Mouse (Mus musculus) forebrain, embryonic 11.5 days (tissue): ENCODE measurements around the gene Nrxn3. TPM values are rescaled to one million over a fixed set of nuclear protein-coding genes. Genes with fewer than 3 reads are reported as not detected.

Experiments
- ATAC-seq: fragments of 200-750 bp; cut with Nextera tagmentation; replicated peaks from 2 replicates; pipeline ENCODE4 v1.8.0; 2017; ENCODE audit warnings: moderate TSS enrichment; ENCODE audit not compliant: low FRiP score
- DNase-seq: peaks from one replicate; pipeline ENCODE4 v3.0.0-alpha.2; 2017; ENCODE audit warnings: low spot score
- H3K27ac ChIP-seq: fragments of 300-500 bp; sonication (generic); 2 replicates; pipeline ENCODE4 v1.5.1; 2014; ENCODE audit warnings: low read depth, low read length
- H3K27me3 ChIP-seq: fragments of 300-500 bp; sonication (generic); 2 replicates; pipeline ENCODE4 v1.6.1; 2014; ENCODE audit warnings: mild to moderate bottlenecking, low read length, mixed read lengths; ENCODE audit not compliant: control insufficient read depth, insufficient read depth
- H3K36me3 ChIP-seq: fragments of 300-500 bp; sonication (generic); 2 replicates; pipeline ENCODE4 v1.6.1; 2014; ENCODE audit warnings: mild to moderate bottlenecking, low read length, moderate library complexity, mixed read lengths; ENCODE audit not compliant: control insufficient read depth, insufficient read depth
- H3K4me1 ChIP-seq: fragments of 300-500 bp; sonication (generic); replicated peaks from 2 replicates; pipeline ENCODE4 v1.6.1; 2014; ENCODE audit warnings: low read length, mixed read lengths; ENCODE audit not compliant: control insufficient read depth, insufficient read depth
- H3K4me2 ChIP-seq: fragments of 300-500 bp; sonication (generic); 2 replicates; pipeline ENCODE4 v1.6.1; 2014; ENCODE audit warnings: low read depth, mild to moderate bottlenecking, low read length, moderate library complexity, mixed read lengths; ENCODE audit not compliant: severe bottlenecking
- H3K4me3 ChIP-seq: fragments of 300-500 bp; sonication (generic); 2 replicates; pipeline ENCODE4 v1.5.1; 2014; ENCODE audit warnings: low read depth, low read length
- H3K9ac ChIP-seq: fragments of 300-500 bp; sonication (generic); 2 replicates; pipeline ENCODE4 v1.6.1; 2014; ENCODE audit warnings: low read length
- H3K9me3 ChIP-seq: fragments of 300-500 bp; sonication (generic); 2 replicates; pipeline ENCODE4 v1.6.1; 2016; ENCODE audit warnings: low read length, mixed read lengths; ENCODE audit not compliant: control insufficient read depth
- WGBS: fragments of 180-500 bp; shearing (Covaris S2); extraction: QIAGEN DNeasy Blood & Tissue Kit; methylation state at CpG from one replicate; pipeline ENCODE4 v1.1.7; 2014; 5-methylcytosine and 5-hydroxymethylcytosine counted together
- polyA plus RNA-seq: library from polyadenylated mRNA; unstranded; fragments of >200 nt; fragmentation: Nextera tagmentation; extraction: Ambion mirVana; gene quantifications from 2 replicates; pipeline ENCODE4 v1.2.1, GENCODE M21; 2014

Nrxn3 gene
- polyA plus RNA-seq, 1 experiment from 2014 or later = 38.4 TPM

DNA sequence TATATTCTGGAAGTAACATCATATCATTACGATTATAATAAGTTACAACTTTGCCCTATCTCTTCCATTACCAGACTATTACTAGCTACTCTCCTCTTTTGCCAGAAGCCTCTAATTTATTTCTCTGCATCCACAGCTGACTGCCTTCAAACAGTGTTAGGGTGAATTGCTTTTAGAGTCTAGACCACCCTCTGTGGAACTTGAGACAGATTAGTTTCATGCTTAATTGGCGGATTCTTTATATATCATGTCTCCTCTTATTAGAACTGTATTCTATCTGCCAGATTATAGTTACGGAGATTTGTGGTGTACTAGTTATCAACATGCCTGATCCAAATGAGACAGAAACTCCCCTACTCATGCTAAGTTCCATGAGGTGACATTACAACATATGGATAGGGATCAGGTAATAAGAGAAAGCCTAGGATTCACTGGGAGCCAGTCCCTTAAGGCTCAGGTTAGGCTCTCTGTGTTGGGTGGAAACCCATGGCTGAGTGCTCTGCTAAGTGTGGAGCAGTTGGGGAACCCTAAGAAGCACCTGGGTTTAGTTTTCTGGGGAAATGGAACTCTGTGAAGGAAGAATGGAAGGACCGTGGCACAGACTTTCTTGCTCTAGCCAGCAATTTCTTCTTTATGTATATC is 1435.6 kb downstream of the Nrxn3 start:
- H3K4me1 ChIP-seq = no peaks in the 10 kb centered on the region
- no peaks in the 10 kb centered on the region for H3K9me3 ChIP-seq
- H3K9ac ChIP-seq = no peak overlapping the region
- 92% methylated on average over 4 of the region's 4 CpGs for WGBS
- no peaks in the 10 kb centered on the region for H3K27me3 ChIP-seq
- H3K4me3 ChIP-seq = no peak overlapping the region
- no peak overlapping the region for H3K4me2 ChIP-seq
- DNase-seq (no peak), ATAC-seq (no peak)
- no peak overlapping the region for H3K27ac ChIP-seq
- H3K36me3 ChIP-seq = no peaks in the 10 kb centered on the region

DNA sequence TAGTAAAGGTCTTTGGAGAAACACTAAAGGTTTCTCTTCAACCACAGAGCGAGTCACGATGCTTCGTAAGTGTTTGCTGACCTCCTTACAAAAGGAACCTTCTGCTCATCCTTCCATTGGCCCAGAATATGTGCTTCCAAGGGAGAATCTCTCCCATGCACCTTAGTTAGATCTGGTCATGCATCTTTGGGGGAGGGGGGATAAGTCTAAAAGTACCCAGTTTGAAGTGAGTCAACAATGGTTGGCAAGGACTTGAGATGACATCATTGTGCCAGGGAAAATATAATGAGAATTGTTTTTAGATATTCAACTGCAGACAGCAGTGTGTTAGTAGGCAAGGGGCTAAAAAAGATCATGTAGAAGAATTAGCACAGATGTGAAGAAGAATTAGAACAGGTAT is 1437.2 kb downstream of the Nrxn3 start:
- H3K4me3 ChIP-seq = no peak overlapping the region
- no peaks in the 10 kb centered on the region for H3K27me3 ChIP-seq
- no peak for ATAC-seq
- WGBS = 93% methylated on average over 3 of the region's 3 CpGs
- H3K27ac ChIP-seq = no peak overlapping the region
- H3K4me2 ChIP-seq = no peak overlapping the region
- no peaks in the 10 kb centered on the region for H3K36me3 ChIP-seq
- DNase-seq = no peak
- H3K9me3 ChIP-seq = no peaks in the 10 kb centered on the region
- no peaks in the 10 kb centered on the region for H3K4me1 ChIP-seq
- no peak overlapping the region for H3K9ac ChIP-seq

DNA sequence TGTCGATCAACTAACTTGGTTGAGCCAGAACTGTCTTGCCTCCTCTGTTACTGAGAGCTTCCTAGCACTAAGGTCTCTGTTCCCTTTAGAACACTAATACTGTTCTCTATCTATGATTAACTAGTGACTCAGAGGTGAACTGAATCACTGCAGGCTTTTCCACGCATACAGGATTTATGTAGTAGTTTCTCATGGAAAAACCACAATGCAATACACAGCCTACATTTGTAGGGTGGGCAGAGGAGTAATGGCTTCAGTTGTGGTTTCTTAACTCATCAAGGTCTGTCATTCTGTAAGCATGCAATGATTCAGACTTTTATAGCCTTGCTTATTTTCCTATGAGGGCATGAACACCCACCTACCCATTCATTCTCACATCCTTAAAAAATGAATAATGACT is 1443.4 kb downstream of the Nrxn3 start:
- Histone ChIP-seq H3K9ac (no peak overlapping the region), H3K27me3 (no peaks in the 10 kb centered on the region), H3K27ac (no peak overlapping the region), H3K9me3 (no peaks in the 10 kb centered on the region), H3K4me1 (no peaks in the 10 kb centered on the region), H3K4me3 (no peak overlapping the region), H3K4me2 (no peak overlapping the region), H3K36me3 (no peaks in the 10 kb centered on the region)
- WGBS = 92% methylated on average over 2 of the region's 2 CpGs
- DNase-seq (no peak), ATAC-seq (no peak)

DNA sequence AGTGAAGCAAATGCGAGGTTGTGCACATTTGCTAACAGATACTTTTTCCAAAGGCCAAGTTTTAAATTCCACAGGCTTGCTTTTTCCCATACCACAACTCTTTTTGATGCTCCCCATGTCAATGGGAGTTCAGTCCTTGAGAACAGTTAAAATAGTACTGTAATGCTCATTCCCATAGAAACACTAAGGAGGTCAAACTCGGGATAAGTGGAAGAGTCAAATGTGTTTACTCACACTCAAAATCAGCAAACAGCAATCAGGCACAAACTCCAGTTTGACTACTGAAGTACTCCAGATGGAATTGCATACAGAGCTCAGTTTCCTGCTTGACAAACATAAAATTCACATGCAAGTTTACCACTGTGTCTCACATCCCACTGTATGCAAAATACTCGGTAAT is 1458.9 kb downstream of the Nrxn3 start:
- no peaks in the 10 kb centered on the region for H3K36me3 ChIP-seq
- no peaks in the 10 kb centered on the region for H3K9me3 ChIP-seq
- WGBS = 93% methylated on average over 3 of the region's 3 CpGs
- DNase-seq (no peak), ATAC-seq (no peak)
- no peaks in the 10 kb centered on the region for H3K27me3 ChIP-seq
- no peak overlapping the region for H3K4me3 ChIP-seq
- no peak overlapping the region for H3K27ac ChIP-seq
- H3K9ac ChIP-seq = no peak overlapping the region
- H3K4me2 ChIP-seq = no peak overlapping the region
- H3K4me1 ChIP-seq = no peaks in the 10 kb centered on the region

DNA sequence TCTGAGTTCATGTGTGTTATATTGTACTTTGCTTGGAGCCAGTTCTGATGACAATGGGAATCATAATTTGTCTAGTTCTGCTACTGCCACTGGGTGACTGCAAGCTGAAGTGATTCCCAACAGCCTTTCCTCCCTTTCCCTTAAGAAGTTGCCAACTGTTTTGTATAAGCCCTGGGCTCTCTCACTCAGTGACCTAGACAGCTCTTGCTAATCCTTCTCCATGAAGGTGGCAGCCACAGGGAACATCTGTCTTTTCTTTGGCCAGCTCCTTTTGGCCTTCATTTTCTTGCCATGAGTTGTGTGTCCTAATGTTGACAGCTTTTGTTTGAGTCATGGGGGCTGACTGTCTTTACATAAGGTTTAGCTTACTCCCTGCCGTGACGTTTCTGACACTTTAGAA is 1460.3 kb downstream of the Nrxn3 start:
- H3K4me1 ChIP-seq = no peaks in the 10 kb centered on the region
- H3K4me3 ChIP-seq = no peak overlapping the region
- ATAC-seq = no peak
- no peaks in the 10 kb centered on the region for H3K36me3 ChIP-seq
- H3K9me3 ChIP-seq = no peaks in the 10 kb centered on the region
- no peak overlapping the region for H3K27ac ChIP-seq
- no peak overlapping the region for H3K9ac ChIP-seq
- no peak for DNase-seq
- no peaks in the 10 kb centered on the region for H3K27me3 ChIP-seq
- 79% methylated on average over 2 of the region's 2 CpGs for WGBS
- no peak overlapping the region for H3K4me2 ChIP-seq

DNA sequence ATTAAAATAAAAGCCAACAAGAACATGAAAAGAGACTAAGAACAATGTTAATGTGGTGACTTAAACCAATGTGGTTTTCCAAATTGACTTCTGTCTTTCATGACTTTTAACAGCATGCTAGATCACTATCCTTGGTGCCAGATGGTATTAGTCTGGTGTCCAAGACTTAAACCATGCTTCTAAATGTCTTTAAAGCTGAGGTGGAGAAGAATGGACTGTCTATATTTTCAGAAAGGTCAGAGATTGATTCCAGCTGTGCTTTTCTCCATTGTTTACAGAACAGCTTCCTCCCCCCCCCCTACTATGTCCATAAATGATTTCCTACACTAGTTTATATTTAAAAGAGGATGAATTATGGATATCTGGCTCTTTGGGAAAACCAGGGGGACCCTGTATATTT is 1473.5 kb downstream of the Nrxn3 start:
- ATAC-seq (no peak), DNase-seq (no peak)
- H3K4me2 ChIP-seq = no peak overlapping the region
- H3K4me1 ChIP-seq = no peaks in the 10 kb centered on the region
- no peak overlapping the region for H3K27ac ChIP-seq
- no peaks in the 10 kb centered on the region for H3K27me3 ChIP-seq
- H3K4me3 ChIP-seq = no peak overlapping the region
- no peaks in the 10 kb centered on the region for H3K9me3 ChIP-seq
- no peaks in the 10 kb centered on the region for H3K36me3 ChIP-seq
- no peak overlapping the region for H3K9ac ChIP-seq

DNA sequence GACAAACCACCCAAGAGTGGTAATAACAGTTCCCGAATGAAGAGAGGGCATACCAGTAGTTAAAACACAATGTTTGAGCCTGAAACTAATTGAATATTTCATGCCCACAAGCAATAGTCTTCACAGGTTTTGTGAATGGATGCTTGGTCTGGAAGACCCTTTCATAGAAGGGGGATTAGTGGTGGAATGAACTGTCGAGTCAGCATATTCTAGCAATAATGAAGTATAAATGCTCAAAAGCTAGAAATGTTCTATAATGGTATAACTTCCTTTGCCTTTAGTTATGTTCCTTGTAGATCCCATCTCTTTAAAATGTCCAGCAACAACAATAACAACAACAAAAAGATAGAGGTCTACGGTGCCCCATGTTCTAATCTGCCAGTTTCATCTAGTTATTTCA is 1475.3 kb downstream of the Nrxn3 start:
- Histone ChIP-seq H3K27ac (no peak overlapping the region), H3K9me3 (no peaks in the 10 kb centered on the region), H3K36me3 (no peaks in the 10 kb centered on the region), H3K4me1 (no peaks in the 10 kb centered on the region), H3K4me3 (no peak overlapping the region), H3K4me2 (no peak overlapping the region), H3K9ac (no peak overlapping the region), H3K27me3 (no peaks in the 10 kb centered on the region)
- DNase-seq (no peak), ATAC-seq (no peak)
- 80% methylated on average over 3 of the region's 3 CpGs for WGBS

DNA sequence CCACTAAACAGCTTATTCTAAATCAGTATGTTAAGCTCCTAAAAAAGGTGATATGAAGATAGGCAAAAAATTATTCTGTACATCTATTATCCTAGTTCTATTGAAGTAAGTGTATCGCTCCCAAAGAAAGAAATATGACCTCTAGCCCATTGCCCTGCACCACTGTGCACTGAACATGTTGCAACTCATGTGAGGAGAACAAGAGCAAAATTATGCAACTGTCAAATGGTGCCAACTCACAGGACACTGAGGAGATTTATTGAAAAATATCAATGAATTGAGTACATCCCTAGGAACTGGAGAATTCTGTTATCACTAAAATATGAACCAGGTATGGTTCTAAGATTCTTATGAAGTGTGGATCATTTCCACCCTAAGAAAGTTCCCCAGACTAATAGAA is 1479.8 kb downstream of the Nrxn3 start:
- H3K27me3 ChIP-seq = no peaks in the 10 kb centered on the region
- H3K4me3 ChIP-seq = no peak overlapping the region
- ATAC-seq (no peak), DNase-seq (no peak)
- no peaks in the 10 kb centered on the region for H3K9me3 ChIP-seq
- H3K4me2 ChIP-seq = no peak overlapping the region
- no peak overlapping the region for H3K27ac ChIP-seq
- H3K36me3 ChIP-seq = no peaks in the 10 kb centered on the region
- H3K9ac ChIP-seq = no peak overlapping the region
- no peaks in the 10 kb centered on the region for H3K4me1 ChIP-seq
- WGBS = 94% methylated on average over 1 of the region's 1 CpGs

DNA sequence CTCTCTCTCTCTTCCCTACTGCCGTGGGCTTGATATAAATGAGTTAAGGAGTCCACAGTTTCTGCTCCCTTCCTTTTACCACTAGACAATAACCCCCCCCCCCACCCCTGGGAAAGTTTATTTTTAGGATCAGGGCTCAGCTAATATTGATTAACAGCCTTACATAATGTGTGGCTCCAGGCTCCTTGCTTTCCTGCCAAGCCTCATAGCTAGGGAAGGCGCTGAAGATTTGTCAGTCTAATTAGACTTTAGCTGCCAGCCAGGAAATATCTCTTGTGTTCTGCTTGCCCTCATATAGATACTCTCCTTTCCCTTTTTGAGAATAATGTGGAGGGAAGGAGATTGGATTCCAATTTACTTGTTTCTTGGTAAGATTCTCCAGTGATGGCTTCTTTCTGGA is 1488.7 kb downstream of the Nrxn3 start:
- no peaks in the 10 kb centered on the region for H3K36me3 ChIP-seq
- no peaks in the 10 kb centered on the region for H3K27me3 ChIP-seq
- ATAC-seq (no peak), DNase-seq (no peak)
- no peak overlapping the region for H3K4me2 ChIP-seq
- H3K4me3 ChIP-seq = no peak overlapping the region
- H3K4me1 ChIP-seq = no peaks in the 10 kb centered on the region
- no peak overlapping the region for H3K27ac ChIP-seq
- H3K9me3 ChIP-seq = no peaks in the 10 kb centered on the region
- H3K9ac ChIP-seq = no peak overlapping the region
- 81% methylated on average over 2 of the region's 2 CpGs for WGBS
